Mouse (Mus musculus) lung, postnatal 0 days (tissue): ENCODE results near the gene Zswim4.

Source experiments
- CTCF ChIP-seq: IDR thresholded peaks from 2 replicates; pipeline ENCODE4 v1.5.1; 2016; ENCODE audit warnings: antibody characterized with exemption, mild to moderate bottlenecking
- EP300 ChIP-seq: IDR thresholded peaks from 2 replicates; pipeline ENCODE4 v1.6.1; 2016; ENCODE audit warnings: antibody characterized with exemption, mild to moderate bottlenecking, control low read depth

- no peak for TF ChIP-seq CTCF
- TF ChIP-seq EP300: no peak
Measured at GRCm38 (mm10) chr8:84184085-84185043, 52.5 kb downstream of the Zswim4 start.
